Mouse (Mus musculus) CH12.LX (cell line): Measurements from ENCODE around the gene Aff3. TPM values are rescaled to one million over a fixed set of nuclear protein-coding genes. Genes with fewer than 3 reads are reported as not detected.

Source experiments
- DNase-seq: peaks from one replicate; pipeline ENCODE4 v3.0.0-alpha.2; 2013; ENCODE audit errors: extremely low read depth
- H3K27ac ChIP-seq: 2 replicates; pipeline ENCODE4 v1.5.1; 2012; ENCODE audit warnings: low read depth, mild to moderate bottlenecking, control low read depth, moderate library complexity; ENCODE audit not compliant: insufficient read depth
- H3K27me3 ChIP-seq: replicated peaks from 2 replicates; pipeline ENCODE3; 2012; ENCODE audit warnings: inconsistent platforms
- H3K36me3 ChIP-seq, 2 experiments: replicated peaks in 1 of 2; 2 replicates each; pipeline versions ENCODE3 to v1.6.1; 2012; ENCODE audit warnings: inconsistent platforms in 1 of 2, low read length in 1 of 2, mild to moderate bottlenecking in 1 of 2, mixed read lengths in 1 of 2, moderate library complexity in 1 of 2; ENCODE audit not compliant: control insufficient read depth in 1 of 2, insufficient read depth in 1 of 2
- H3K4me1 ChIP-seq, 2 experiments: 2 replicates each; pipeline ENCODE4 v1.6.1; 2012; ENCODE audit warnings: inconsistent platforms in 1 of 2, moderate library complexity in 1 of 2; ENCODE audit not compliant: insufficient read depth in 2 of 2, control insufficient read depth in 1 of 2
- H3K4me2 ChIP-seq: 2 replicates; pipeline ENCODE4 v1.6.1; 2012; ENCODE audit warnings: low read depth, mild to moderate bottlenecking, control low read depth; ENCODE audit not compliant: poor library complexity, insufficient read depth, severe bottlenecking
- H3K4me3 ChIP-seq, 3 experiments: fragments of 150-350 bp in 1 of 3; sonication (generic) in 1 of 3; replicated peaks in 1 of 3; 2 replicates each; pipeline versions ENCODE3 to v1.5.1; 2011 to 2012; ENCODE audit warnings: low read depth in 2 of 3, low read length in 2 of 3, mild to moderate bottlenecking in 2 of 3, moderate library complexity in 2 of 3, control low read depth in 1 of 3, improper control_type of control experiment in 1 of 3, inconsistent platforms in 1 of 3, mixed read lengths in 1 of 3; ENCODE audit not compliant: poor library complexity in 1 of 3
- H3K79me2 ChIP-seq: replicated peaks from 2 replicates; pipeline ENCODE4 v1.6.1; 2012; ENCODE audit warnings: mild to moderate bottlenecking, moderate library complexity; ENCODE audit not compliant: control insufficient read depth, poor library complexity, insufficient read depth, severe bottlenecking; ENCODE audit errors: extremely low read depth
- H3K9ac ChIP-seq: 2 replicates; pipeline ENCODE4 v1.6.1; 2012; ENCODE audit warnings: low read depth, mild to moderate bottlenecking, control low read depth, moderate library complexity; ENCODE audit not compliant: insufficient read depth
- H3K9me3 ChIP-seq: replicated peaks from 2 replicates; pipeline ENCODE3; 2012; ENCODE audit warnings: low read length, inconsistent platforms, mixed read lengths
- CHD1 ChIP-seq: IDR thresholded peaks from 2 replicates; pipeline ENCODE4 v1.6.1; 2012; ENCODE audit warnings: low read depth, low read length, improper control_type of control experiment, inconsistent platforms
- CHD2 ChIP-seq: IDR thresholded peaks from 2 replicates; pipeline ENCODE4 v1.6.1; 2011; ENCODE audit warnings: low read length, improper control_type of control experiment
- E2F4 ChIP-seq: IDR thresholded peaks from 2 replicates; pipeline ENCODE4 v1.6.1; 2011; ENCODE audit warnings: low read depth, low read length, improper control_type of control experiment; ENCODE audit not compliant: insufficient replicate concordance
- ELF1 ChIP-seq: IDR thresholded peaks from 2 replicates; pipeline ENCODE4 v1.6.1; 2014; ENCODE audit warnings: low read depth, mild to moderate bottlenecking, inconsistent platforms, low read length, improper control_type of control experiment
- EP300 ChIP-seq: IDR thresholded peaks from 2 replicates; pipeline ENCODE4 v1.6.1; 2011; ENCODE audit warnings: low read length, improper control_type of control experiment
- ETS1 ChIP-seq: conservative IDR thresholded peaks from 2 replicates; pipeline ENCODE4 v1.6.1; 2012; ENCODE audit warnings: low read depth, mild to moderate bottlenecking, inconsistent platforms, low read length, improper control_type of control experiment, moderate library complexity
- GABPA ChIP-seq: IDR thresholded peaks from 2 replicates; pipeline ENCODE4 v1.6.1; 2012; ENCODE audit warnings: low read depth, low read length, improper control_type of control experiment, inconsistent platforms; ENCODE audit not compliant: insufficient replicate concordance
- HCFC1 ChIP-seq: IDR thresholded peaks from 2 replicates; pipeline ENCODE4 v1.6.1; 2012; ENCODE audit warnings: low read depth, mild to moderate bottlenecking, inconsistent platforms, low read length, improper control_type of control experiment
- IRF4 ChIP-seq: IDR thresholded peaks from 2 replicates; pipeline ENCODE4 v1.6.1; 2014; ENCODE audit warnings: low read depth, mild to moderate bottlenecking, inconsistent platforms, low read length, improper control_type of control experiment
- JUN ChIP-seq: IDR thresholded peaks from 2 replicates; pipeline ENCODE4 v1.6.1; 2011; ENCODE audit warnings: low read depth, mild to moderate bottlenecking, low read length, improper control_type of control experiment, moderate library complexity; ENCODE audit not compliant: insufficient read depth
- JUND ChIP-seq: conservative IDR thresholded peaks from 2 replicates; pipeline ENCODE4 v1.6.1; 2011; ENCODE audit warnings: low read depth, low read length, improper control_type of control experiment
- KAT2A ChIP-seq: IDR thresholded peaks from 2 replicates; pipeline ENCODE4 v1.6.1; 2012; ENCODE audit warnings: low read length, improper control_type of control experiment, inconsistent platforms; ENCODE audit not compliant: insufficient replicate concordance
- MAZ ChIP-seq: IDR thresholded peaks from 2 replicates; pipeline ENCODE4 v1.6.1; 2012; ENCODE audit warnings: low read depth, mild to moderate bottlenecking, inconsistent platforms, low read length, improper control_type of control experiment, moderate library complexity
- MEF2A ChIP-seq: IDR thresholded peaks from 2 replicates; pipeline ENCODE4 v1.6.1; 2014; ENCODE audit warnings: low read depth, mild to moderate bottlenecking, inconsistent platforms, low read length, improper control_type of control experiment, borderline replicate concordance
- MXI1 ChIP-seq: IDR thresholded peaks from 2 replicates; pipeline ENCODE4 v1.6.1; 2011; ENCODE audit warnings: mild to moderate bottlenecking, low read depth, low read length, improper control_type of control experiment
- NELFE ChIP-seq: IDR thresholded peaks from 2 replicates; pipeline ENCODE4 v1.6.1; 2011; ENCODE audit warnings: low read depth, low read length, improper control_type of control experiment
- PAX5 ChIP-seq: IDR thresholded peaks from 2 replicates; pipeline ENCODE4 v1.6.1; 2012; ENCODE audit warnings: low read length, inconsistent platforms, mixed read lengths
- POLR2AphosphoS2 ChIP-seq: IDR thresholded peaks from 2 replicates; pipeline ENCODE4 v1.6.1; 2011; ENCODE audit warnings: low read depth, low read length, improper control_type of control experiment
- RCOR1 ChIP-seq: conservative IDR thresholded peaks from 2 replicates; pipeline ENCODE4 v1.6.1; 2012; ENCODE audit warnings: low read depth, mild to moderate bottlenecking, inconsistent platforms, low read length, improper control_type of control experiment
- SIN3A ChIP-seq: IDR thresholded peaks from 2 replicates; pipeline ENCODE4 v1.6.1; 2012; ENCODE audit warnings: low read length, improper control_type of control experiment, inconsistent platforms
- SMC3 ChIP-seq: IDR thresholded peaks from 2 replicates; pipeline ENCODE4 v1.6.1; 2011; ENCODE audit warnings: low read depth, low read length, improper control_type of control experiment
- TCF12 ChIP-seq: IDR thresholded peaks from 2 replicates; pipeline ENCODE4 v1.6.1; 2014; ENCODE audit warnings: low read depth, mild to moderate bottlenecking, inconsistent platforms, low read length, improper control_type of control experiment
- UBTF ChIP-seq: IDR thresholded peaks from 2 replicates; pipeline ENCODE4 v1.6.1; 2012; ENCODE audit warnings: low read depth, mild to moderate bottlenecking, inconsistent platforms, low read length, improper control_type of control experiment, moderate library complexity
- ZC3H11A ChIP-seq: IDR thresholded peaks from 2 replicates; pipeline ENCODE4 v1.6.1; 2012; ENCODE audit warnings: low read depth, mild to moderate bottlenecking, inconsistent platforms, low read length, improper control_type of control experiment
- ZKSCAN1 ChIP-seq: IDR thresholded peaks from 2 replicates; pipeline ENCODE4 v1.6.1; 2012; ENCODE audit warnings: low read depth, inconsistent platforms, low read length, improper control_type of control experiment, borderline replicate concordance
- dilution Hi-C: fragments of 300-500 bp; cut with MboI; formaldehyde crosslinking; loops from 2 replicates; pipeline ENCODE4 v1.14.3; 2020; ENCODE audit warnings: low sequenced_read_pairs; ENCODE audit not compliant: extremely low pct_unique_long_range_greater_than_20kb, extremely low pct_ligation_motif_present
- in situ Hi-C: fragments of 300-500 bp; cut with MboI; formaldehyde crosslinking; loops from 3 replicates; pipeline ENCODE4 v1.14.3; 2019; ENCODE audit warnings: low sequenced_read_pairs, low pct_ligation_motif_present, low pct_unique_long_range_greater_than_20kb, mixed read lengths
- polyA plus RNA-seq: library from polyadenylated mRNA; unstranded; fragments of >175 nt; gene quantifications from 2 replicates; pipeline ENCODE4 v1.2.1, GENCODE M21; 2012; ENCODE audit warnings: low read depth; ENCODE audit not compliant: insufficient read length
- total RNA-seq, 2 experiments: library from RNA; depleted of rRNA; stranded (reverse); fragments of 300-350 nt in 1 of 2; fragments of >200 nt in 1 of 2; gene quantifications; 2 replicates each; pipeline ENCODE4 v1.2.3; 2012 to 2014

Gene Aff3
- total and polyA plus RNA-seq, 3 experiments, result 5.1 to 29.9 (median 7.7) TPM

DNA sequence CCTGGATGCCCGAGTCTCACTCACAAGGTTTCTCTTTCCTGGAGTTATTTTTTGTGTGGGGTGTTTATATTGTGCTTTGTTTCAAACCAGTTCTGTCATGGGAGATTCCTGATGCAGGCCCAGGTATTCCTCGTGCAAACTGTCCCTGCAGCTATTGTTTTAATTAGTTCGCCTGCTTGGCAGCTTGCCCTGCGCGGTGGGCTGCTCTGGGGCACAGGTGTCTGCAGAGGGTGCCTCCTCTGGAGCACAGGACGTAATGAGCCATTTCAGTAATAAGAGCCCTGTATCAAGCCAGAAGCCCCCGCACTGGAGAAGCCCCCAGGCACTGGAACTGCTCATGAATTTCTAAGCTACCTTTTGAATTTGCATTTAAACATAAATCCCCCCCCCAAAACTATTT, 162.0 kb downstream of the Aff3 start:
- peaks cover 0 to 6% of the 10 kb centered on the region in 2 experiments; a peak in 1 of 4 replicates for H3K4me1 ChIP-seq
- no peak overlapping the region for H3K27ac ChIP-seq
- no peak overlapping the region for H3K4me2 ChIP-seq
- no peak for TF ChIP-seq SMC3
- TF ChIP-seq CHD2, result no peak
- TF ChIP-seq ETS1, result no peak
- TF ChIP-seq KAT2A, result no peak
- no peak for TF ChIP-seq TCF12
- no peak for TF ChIP-seq UBTF
- TF ChIP-seq GABPA, result no peak
- no peak for TF ChIP-seq MXI1
- TF ChIP-seq ZC3H11A, result no peak
- TF ChIP-seq POLR2AphosphoS2, result no peak
- no peak for TF ChIP-seq RCOR1
- TF ChIP-seq MEF2A, result no peak
- no peak for TF ChIP-seq HCFC1
- TF ChIP-seq JUND, result no peak
- no peak for TF ChIP-seq PAX5
- TF ChIP-seq ZKSCAN1, result no peak
- TF ChIP-seq SIN3A, result no peak
- TF ChIP-seq, all 38 proteins: peak for 0
- Histone ChIP-seq H3K27me3 (no peaks in the 10 kb centered on the region), H3K36me3 (peaks cover 0 to 70% of the 10 kb centered on the region in 2 experiments), H3K4me3 (no peak overlapping the region), H3K79me2 (no peaks in the 10 kb centered on the region), H3K9me3 (no peaks in the 10 kb centered on the region), H3K9ac (no peak overlapping the region)
- dilution Hi-C loops (no loop called here), in situ Hi-C loops (no loop called here)
- DNase-seq, result no peak

GRCm38 (mm10) chr1:38501231-38501630, 163.5 kb downstream of the Aff3 start:
- DNase-seq, result no peak
- TF ChIP-seq E2F4 (no peak), CHD2 (no peak), HCFC1 (no peak), KAT2A (no peak), SMC3 (no peak), POLR2AphosphoS2 (no peak), IRF4 (no peak), CHD1 (no peak), SIN3A (no peak), JUND (no peak), JUN (no peak), EP300 (no peak), MAZ (no peak), GABPA (no peak), ELF1 (no peak), NELFE (no peak)
- Histone ChIP-seq H3K4me2 (no peak overlapping the region), H3K9me3 (no peaks in the 10 kb centered on the region), H3K27ac (no peak overlapping the region), H3K27me3 (no peaks in the 10 kb centered on the region), H3K9ac (no peak overlapping the region), H3K4me1 (peaks cover 0 to 6% of the 10 kb centered on the region in 2 experiments; a peak in 1 of 4 replicates), H3K79me2 (no peaks in the 10 kb centered on the region), H3K4me3 (no peak overlapping the region), H3K36me3 (peaks cover 0 to 69% of the 10 kb centered on the region in 2 experiments)
- dilution Hi-C loops (no loop called here), in situ Hi-C loops (no loop called here)
